Mouse (Mus musculus): ENCODE data around the gene Pdpk1. TPM values are rescaled to one million over a fixed set of nuclear protein-coding genes. Genes with fewer than 3 reads are reported as not detected.
"Not testable (repeated sequence)": the region's sequence is repeated elsewhere in the genome, so short reads cannot be mapped to it uniquely, and the experiment has no call there.

The Pdpk1 gene
- total RNA-seq, 2 experiments from 2014 or later = 32.4 to 34.7 TPM

DNA sequence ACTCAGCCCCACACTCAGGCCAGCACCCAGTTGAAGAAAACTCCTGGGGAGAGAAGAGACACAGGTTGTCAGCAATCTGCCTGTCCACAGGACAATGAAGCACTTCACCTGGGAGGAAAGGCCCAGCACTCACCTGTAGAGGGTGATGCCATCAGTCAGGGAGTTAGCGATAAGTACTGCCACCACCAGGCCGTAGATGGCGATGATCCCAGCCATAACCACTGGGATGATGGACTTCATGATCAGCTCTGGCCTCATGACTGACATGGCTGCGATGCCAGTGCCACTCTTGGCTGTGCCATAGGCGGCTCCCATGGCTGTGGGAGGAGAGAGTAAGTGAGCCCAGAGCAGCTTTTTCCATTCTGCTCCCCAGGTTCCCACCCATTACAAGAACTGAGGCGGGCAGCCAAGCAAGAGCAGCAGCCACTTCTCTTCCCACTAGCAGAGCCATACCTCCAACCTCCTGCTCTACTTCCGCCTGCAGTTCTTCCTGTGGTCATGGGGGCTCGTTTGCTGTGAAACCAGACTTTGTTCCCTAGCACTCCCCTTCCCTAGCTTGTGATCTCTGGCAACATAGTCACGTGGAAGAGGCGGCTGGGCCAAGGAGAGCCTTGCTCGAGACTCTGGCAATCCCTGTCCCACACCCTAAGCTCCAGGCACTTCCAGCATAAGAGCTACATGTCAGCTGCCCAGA lies 14.0 kb upstream of the Pdpk1 start:
- peak; percentile 10 for ATAC-seq (replicated peaks; ENCODE audit: poor library complexity, severe bottlenecking)

DNA sequence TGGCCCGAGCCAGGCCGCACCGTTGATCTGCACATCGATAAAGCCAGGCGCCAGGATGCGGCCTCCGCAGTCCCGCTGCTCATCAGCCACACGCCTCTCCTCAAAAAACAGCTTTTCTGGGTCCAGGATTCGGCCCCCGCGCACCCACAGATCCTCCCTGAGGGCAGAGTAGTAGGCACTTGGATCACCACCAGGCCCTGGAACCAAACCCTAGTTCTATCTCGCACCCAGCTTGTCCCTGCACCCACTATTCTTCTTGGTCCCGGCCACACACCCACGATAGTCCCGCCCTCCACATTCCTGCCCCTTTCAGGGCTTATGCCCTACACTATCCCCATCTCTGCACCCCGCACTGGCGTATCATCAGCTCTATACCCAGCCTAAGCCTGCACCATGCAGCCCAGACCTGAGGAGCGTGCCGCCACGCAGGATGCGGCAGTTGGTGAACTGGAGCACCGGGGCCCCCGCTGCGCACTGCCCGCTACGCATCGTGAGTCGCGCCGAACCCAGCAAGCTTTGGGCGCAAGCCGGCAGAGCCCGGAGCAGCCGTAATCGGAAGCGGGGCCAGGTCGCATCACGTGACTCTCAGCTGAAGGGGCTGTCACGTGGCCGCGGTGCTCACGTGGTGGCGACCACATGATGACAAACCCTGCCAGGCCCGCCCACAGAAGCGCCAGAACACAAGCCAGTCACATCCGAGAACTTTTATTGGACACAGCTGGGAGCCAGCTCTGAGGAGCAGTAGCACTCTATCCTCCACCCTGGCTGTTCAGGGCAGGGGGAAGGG lies 12.6 kb upstream of the Pdpk1 start, which contains the start of gene Amdhd2:
Gene Amdhd2, minus strand, starts transcription at position 591 of the 787 bp plus-strand sequence.
- ATAC-seq (replicated peaks; ENCODE audit: poor library complexity, severe bottlenecking) = peak; percentile 47

DNA sequence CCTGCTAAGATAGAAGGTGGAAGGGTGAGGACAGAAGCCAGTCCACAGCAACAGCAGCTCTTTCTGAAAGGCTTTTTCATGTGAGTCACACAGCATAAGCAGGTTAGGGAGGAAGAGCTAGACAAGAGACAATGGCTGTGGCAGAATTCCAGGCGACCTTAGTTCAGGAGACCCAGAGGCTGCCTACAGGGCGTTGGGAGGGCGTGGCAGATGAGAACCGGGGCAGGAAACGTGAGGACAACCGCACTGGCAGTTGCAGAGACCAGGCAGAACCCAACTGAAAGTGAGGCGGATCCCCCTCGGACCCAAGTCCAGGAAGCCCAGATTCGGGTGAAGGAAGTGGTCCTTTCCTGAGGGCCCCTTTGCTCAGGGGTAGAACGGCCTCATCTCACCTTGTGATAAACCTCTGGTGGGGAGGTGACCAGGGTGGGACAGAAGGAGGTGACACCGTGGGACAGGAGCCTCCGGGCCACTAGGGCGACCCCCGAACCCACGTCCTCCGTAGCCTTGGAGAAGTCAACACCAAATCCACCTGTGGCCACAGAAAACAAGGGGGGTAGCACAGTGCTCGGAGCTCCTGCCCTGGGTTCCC lies 12.0 kb upstream of the Pdpk1 start:
- peak; percentile 38 for ATAC-seq (replicated peaks; ENCODE audit: poor library complexity, severe bottlenecking)

DNA sequence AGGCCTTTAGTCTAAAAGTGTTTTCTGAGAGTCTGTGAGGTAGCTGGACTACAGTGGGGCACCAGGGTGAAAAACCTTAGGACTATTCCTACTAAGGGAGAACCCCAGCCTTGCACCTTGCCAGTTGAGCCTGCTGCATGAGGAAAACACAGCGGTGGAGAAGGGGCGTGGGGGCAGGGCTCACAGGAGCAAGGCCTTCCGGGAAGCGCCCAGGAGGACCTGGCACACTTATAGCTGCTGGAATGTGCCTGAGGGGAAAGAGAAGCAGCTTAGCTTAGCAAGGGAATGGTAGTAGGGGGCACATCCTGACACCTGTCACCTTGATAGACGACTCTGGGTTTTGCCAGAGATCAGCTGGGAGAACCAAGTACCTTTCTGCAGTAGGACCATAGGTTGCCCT lies 10.7 kb upstream of the Pdpk1 start:
- no peak for ATAC-seq (replicated peaks; ENCODE audit: poor library complexity, severe bottlenecking)

DNA sequence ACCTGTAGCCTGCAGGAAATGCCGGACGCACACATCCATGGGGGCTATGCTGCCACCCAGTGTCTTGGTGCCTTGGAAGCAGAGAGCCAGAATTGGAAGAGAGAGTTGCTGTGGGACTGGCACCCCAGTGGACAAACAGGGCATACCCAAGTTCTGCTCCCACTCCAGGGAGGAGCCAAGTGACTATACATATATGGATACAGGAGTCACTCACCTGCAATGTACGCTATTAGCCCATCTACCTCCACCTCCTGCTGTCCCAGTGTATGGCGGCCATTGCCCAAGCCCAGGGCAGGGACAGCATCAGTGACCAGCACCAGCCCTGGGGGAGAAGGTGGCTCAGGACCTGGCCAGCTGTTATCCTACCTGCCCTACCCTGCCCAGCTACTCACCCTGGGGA lies 6.8 kb upstream of the Pdpk1 start:
- ATAC-seq (replicated peaks; ENCODE audit: poor library complexity, severe bottlenecking) = no peak

DNA sequence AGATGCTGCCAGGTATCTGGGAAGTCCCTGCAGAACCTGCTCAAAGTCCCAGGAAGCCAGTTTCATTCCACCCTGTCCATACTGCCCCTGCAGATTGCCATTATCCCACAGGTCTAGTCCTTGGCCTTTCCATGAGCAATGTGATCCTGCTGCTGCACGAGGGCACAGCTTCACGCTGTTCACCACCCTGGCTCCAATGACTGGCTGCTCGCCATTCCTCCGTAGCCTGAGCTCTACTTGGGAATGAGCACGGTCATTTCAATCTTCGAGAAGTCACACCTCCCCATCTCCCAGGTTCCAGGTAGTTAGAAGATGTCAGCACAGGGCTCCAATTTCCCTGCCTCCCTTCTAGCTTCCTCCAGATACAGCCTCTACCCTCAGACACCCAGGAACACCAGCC lies 6.4 kb upstream of the Pdpk1 start:
- ATAC-seq (replicated peaks; ENCODE audit: poor library complexity, severe bottlenecking) = no peak

DNA sequence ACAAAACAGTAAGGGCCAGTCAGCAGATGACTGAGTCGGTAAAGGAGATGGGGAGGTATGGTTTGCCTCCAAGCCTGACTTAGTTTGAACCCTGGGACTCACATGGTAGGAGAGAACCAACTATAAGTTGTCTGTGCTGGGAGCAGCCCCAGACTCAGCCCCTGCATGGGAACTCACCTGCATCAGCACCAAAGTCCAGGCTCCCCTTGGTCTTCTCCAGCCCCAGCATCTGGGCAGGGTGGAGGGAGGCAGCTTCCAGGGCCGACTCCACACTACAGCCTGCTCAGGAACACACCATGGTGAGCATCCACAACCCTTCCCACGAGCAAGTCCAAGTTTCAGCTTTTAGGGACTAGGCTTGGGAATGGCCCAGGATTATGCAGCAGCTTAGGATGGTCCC lies 5.7 kb upstream of the Pdpk1 start:
- ATAC-seq (replicated peaks; ENCODE audit: poor library complexity, severe bottlenecking) = no peak

DNA sequence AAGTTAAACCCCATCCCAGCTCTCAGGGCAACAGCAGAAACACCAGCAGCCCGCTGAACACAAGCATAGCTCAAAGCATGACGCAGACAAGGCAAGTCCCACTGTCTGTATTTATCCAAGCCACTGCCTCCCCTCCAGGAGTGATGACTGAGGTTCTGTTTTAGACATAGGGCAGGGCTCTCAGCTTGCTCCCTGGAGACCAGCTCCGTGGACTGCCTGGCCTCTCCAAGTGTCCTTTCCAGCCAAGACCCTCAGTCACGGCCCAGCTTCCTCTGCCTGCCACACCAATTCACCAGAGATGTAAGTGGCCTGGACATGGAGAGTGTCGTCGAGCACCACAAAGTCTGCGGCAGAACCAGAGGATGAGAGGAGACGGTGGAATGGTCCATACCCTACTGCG lies 5.0 kb upstream of the Pdpk1 start:
- ATAC-seq (replicated peaks; ENCODE audit: poor library complexity, severe bottlenecking) = no peak

DNA sequence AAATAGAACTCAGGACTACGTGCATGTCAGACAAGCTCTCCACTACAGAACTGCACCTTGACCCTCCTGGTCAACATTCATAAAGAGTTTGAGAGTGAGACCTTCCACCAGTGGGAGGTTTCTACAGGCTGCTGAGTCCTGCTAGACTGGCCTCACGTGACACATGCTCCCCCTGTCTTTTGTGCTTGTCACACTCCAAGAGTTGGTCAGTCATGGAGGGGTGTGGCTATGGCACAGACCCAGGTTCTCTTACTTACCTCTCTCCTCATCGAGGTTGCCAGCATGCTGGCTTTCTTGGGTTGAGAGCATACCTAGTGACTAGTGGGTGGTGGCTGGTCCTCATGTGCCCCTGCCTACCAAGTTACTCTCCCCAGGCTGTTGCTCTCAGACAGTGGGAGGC lies 3.7 kb upstream of the Pdpk1 start:
- ATAC-seq (replicated peaks; ENCODE audit: poor library complexity, severe bottlenecking) = no peak

DNA sequence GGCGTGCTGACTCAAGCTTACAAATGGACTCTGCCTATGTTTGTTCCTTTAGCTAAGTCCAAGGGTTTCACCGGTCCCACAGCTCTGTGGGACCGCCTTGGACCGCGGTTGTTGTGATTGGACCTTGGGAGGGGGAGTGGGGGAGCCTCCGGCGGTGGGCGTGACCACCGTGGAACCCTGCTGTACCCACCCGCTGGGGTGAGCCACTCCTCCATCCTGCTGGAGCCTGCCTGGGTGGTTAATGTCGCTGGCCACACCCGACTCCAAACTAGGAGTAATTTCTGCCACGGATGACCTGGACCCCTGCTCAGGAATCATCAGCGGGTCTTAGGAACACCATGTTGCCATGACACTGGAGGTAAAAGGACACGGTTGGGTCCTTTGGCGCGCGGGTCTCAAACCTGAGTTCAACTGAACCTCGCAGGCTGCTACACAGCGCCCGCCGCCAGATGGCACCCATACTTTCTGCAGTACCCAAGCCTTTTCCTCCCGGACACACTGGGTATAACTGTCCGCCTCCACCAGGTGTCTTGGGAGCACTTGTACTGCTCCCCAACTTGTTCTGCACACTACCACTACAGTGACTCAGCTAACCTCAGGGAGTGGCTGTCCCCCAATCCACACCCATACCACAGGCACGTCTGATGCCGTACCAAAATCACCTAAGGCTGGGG lies 1.3 kb upstream of the Pdpk1 start:
- peak; percentile 96 for ATAC-seq (replicated peaks; ENCODE audit: poor library complexity, severe bottlenecking)

DNA sequence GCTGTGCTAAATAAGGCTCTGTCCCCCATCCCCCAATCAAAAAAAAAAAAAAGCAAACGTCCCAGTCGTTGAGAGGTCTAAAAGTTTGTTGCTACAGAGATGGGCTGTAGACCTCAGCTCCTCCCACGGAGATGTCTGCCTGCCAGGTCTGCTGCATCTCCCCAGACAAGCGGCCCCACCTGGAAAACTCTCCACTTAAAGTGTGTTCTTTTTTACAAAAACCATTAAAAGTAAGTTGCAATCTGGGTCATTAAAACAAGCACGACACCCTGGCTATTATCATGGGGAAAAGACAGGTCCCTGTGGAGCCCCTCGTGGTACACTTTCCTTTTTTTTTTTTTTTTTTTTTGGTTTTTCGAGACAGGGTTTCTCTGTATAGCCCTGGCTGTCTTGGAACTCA lies 658 bp upstream of the Pdpk1 start:
- no peak for ATAC-seq (replicated peaks; ENCODE audit: poor library complexity, severe bottlenecking)

DNA sequence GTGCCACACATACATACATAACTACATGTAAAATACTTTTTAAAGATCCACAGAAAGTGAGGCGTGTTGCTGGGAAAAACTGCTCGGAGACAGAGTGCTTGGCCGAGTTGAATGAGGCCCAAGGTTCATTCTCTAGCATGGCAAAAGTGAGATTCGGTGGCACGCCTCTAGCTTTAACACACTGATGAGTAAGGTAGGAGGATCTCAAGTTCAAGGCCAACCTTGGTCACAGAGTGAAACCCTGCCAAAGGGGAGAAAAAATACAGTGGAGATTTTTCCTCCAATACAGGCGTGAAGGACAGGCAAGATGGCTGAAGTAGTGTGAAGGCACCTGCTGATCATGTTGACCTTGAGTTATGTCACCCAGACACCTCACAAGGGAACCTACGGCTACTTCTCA lies 1.3 kb downstream of the Pdpk1 start:
- no peak for ATAC-seq (replicated peaks; ENCODE audit: poor library complexity, severe bottlenecking)

DNA sequence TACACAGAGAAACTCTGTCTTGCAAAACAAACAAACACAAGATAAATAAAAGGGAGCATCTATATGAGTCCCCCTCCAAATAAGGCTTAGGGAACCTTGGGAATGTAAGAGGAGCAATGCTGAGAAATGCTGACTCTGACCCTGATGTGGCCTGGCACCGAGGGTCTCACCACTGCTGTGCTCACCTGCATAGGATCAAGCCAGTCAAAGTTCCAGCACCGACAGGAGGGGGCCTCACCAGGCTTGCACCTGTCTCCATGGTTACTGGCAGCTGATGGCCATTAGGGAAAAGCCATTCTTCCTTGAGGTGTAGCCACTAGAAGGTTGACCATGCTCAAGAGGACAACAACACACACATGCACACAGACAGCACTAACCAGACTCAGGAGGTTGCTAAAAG lies 7.8 kb downstream of the Pdpk1 start:
- no peak for ATAC-seq (replicated peaks; ENCODE audit: poor library complexity, severe bottlenecking)

DNA sequence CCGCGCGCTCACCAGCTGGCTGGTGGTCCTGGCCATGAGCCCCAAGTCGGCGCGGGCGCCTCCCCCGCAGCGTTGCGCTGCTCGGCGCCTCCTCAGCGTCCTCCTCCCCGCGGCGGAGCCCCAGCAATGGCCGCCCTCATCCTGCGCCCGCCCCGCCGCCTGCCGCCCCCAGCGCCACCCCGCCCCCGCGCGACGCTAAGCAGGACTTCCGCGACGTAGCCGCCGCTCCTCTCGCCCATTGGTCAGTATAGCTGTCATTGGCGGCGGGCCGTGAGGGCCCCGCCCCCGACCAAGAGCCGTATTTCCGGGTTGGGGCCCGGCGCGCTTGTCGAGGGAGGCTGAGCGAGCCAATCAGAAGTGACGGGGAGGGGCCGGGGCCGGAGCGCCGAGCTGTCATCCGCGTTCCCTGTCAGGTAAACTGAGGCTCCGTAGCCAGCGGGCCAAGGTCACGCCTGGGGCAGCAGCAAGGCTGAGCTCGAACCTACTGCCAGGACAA lies 9.3 kb downstream of the Pdpk1 start:
- ATAC-seq (replicated peaks; ENCODE audit: poor library complexity, severe bottlenecking) = peak; percentile 97

DNA sequence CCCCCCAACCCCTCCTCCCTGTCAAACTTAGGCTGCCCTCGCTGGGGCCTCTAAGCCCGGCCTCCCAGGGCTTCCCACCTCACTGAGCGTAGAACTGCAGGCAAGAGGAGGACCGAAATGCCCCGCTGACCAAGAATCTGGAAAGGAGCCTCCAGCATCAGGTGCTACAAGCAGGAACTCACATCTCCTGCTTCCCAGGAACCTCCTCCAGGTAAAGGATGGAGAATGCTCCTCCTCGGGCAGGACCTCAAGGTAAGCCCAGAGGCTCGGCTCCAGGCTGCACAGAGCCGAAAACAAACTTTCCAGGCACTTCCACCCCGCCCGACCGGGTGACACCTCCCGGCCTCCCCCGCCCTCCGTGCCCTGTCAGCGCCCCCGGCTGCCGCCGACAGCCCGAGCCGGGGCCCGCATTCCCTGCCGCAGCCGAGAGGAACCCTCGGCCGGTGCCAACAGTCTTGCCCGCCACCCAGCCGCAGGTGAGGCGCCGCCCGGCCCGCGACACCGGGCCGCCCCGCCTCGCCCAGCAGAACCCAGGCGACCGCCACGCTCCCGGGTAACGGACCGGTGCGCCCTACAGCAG lies 9.8 kb downstream of the Pdpk1 start:
- no peak for ATAC-seq (replicated peaks; ENCODE audit: poor library complexity, severe bottlenecking)

DNA sequence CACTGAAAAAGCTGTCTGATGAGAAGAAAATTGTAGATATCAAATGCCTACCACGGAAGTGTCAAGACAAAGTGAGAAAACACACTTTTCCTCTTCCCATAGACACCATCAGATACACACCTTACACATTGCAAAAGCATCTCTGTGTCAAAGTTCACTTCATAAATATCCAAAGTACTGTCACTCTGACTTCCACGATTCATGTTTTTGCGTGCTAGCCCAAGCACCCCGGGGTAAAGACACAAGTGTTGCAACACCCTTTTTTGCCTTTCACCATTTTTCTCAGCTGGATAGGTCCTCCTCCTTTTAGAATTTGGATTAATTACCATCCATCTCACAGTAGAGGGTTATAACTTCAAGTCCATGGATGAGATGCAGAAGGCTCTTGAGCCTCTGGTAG lies 10.8 kb downstream of the Pdpk1 start:
- no peak for ATAC-seq (replicated peaks; ENCODE audit: poor library complexity, severe bottlenecking)

DNA sequence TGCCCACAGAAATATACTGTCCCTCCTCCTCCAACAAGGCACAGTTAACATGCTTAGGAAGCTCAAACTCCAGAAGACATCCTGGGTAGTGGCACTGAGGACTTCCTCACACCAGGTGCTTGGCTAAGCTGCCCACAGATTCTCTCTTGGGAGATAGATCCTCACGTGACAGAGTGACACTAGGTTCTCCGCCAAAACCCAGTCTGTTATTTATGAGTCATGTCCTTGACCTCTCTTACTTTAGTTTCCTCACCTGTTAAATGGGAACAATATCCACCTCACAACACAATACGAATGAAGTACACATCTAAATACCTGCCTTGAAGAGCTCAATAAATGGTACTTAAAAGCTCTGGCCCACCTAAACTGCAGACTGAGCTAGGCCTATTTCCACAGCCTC lies 11.5 kb downstream of the Pdpk1 start:
- ATAC-seq (replicated peaks; ENCODE audit: poor library complexity, severe bottlenecking) = no peak

DNA sequence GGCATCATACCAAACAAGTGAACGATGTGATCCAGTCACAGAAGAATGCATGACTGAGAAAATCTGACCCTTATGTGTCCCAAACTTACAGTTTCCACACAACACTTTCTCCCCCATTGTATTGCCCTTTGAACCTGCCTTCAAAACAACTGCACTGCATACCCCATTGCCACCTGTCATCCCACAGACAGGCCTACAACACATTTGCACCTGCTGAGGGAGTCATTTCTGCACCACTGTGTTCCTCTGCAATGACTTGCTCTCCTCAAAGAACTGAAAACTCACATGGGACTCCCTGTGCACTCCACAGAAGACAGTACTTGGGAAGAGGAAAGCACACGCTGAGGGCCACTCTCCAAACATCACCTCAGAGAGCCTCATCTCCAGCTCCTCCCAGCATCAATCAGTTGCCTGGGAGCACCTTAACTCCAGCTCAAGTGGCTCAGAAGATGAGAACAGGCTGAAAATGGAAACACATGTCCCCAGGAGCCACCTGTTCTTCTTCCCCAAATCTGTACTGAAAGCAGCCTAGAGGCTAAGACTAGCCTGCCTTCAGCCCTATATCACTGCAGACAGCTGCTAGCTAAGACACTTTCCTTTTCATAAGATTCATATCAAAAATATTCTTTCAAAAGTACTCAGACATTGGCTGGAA lies 13.4 kb downstream of the Pdpk1 start:
- no peak for ATAC-seq (replicated peaks; ENCODE audit: poor library complexity, severe bottlenecking)

DNA sequence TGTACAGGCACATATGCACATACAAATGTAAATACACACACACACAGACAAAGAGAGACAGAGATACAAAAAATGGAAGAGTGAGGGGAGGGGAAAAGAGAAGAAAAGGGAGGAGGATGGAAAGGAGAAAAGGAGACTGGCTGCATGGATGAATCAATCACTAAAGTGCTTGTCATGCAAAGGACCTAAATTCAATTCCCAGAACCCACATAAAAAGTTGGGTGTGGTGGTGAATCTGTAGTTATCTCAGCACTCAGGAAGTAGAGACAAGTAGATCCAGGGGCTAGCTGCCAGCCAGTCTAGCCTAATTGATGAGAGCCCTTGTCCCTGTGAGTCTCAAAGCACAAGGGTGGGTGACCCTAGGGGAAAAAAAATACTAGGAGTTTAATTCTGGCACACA lies 16.7 kb downstream of the Pdpk1 start:
- ATAC-seq (replicated peaks; ENCODE audit: poor library complexity, severe bottlenecking) = no peak

DNA sequence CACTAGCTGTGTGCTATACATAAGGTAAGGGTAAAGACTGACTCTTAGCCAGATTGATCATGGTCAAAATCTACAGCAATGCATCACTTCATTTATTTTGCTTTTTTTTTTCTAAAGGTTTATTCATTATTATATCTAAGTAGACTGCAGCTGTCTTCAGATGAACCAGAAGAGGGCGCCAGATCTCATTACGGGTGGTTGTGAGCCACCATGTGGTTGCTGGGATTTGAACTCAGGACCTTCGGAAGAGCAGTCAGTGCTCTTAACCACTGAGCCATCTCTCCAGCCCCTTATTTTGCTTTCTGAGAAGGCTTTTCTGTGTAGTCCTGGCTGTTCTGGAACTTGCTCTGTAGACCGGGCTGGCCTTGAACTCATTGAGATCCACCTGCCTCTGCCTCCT lies 17.8 kb downstream of the Pdpk1 start:
- not testable (repeated sequence) for ATAC-seq (replicated peaks; ENCODE audit: poor library complexity, severe bottlenecking)
